Mouse (Mus musculus): ENCODE results near the gene Igf2.
A peak's percentile ranks its signal among the peaks of the same experiment; 100 is the strongest.

Igf2 gene

DNA sequence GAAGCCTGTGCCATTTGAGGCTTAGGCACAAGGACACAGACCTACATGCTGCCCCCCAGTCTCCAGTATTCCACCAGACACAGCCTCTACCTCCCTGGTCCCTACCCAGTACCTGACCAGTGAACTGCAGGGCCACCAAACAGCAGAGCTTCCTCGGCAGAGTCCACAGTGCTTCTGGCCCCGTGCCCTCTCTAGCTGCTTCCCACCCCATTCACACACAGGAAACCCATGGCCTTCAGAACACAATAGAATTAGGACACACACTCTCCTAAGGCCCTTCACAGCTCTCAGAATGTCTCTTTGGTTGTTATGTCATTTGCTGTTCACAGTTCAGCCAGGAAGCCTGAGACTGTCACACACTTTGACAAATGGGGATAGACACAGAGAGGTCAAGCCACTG lies at the start of gene Igf2:
Gene Igf2 (minus strand): TSS at position 158 of the 400 bp plus-strand sequence.
- no peak for DNase-seq (ENCODE audit: low read depth in 2 of 2, low spot score in 2 of 2)

DNA sequence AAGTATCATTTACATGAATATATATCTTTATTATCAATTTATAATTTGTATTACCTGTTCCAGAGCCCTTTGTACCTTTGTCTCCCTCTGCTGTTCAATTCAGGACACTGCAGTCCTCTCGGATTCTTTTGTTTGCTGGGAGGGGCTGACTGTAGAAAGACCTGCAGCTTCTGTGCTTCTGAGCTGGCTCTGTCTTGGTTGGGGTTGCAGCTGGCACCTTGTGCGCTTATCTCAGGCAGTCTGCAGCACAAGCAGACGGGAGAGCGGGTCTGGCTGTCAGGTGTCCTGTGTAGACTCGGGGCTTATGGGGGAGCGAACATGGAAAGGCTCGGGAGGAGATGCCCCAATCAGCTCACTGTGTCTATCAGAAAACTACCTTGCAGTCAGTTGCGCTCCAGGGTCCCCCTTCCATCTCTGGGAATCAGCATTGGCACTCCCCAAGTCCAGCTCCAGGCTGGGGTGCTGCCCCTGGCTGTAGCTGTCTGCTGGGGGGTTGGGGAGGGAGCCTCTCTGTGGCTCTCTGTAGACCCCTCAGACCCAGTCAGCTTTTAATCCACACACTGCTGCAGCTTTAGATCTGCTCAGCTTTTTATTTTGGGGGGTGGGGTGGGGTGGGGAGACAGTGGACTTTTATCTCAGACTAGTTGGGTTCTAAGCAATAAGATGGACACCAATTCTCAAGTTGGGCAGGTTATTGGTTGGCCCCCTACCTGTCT lies 48.3 kb upstream of the Igf2 start:
- peak; percentile 6 to 38 for DNase-seq (ENCODE audit: low read depth in 2 of 2, low spot score in 2 of 2)

DNA sequence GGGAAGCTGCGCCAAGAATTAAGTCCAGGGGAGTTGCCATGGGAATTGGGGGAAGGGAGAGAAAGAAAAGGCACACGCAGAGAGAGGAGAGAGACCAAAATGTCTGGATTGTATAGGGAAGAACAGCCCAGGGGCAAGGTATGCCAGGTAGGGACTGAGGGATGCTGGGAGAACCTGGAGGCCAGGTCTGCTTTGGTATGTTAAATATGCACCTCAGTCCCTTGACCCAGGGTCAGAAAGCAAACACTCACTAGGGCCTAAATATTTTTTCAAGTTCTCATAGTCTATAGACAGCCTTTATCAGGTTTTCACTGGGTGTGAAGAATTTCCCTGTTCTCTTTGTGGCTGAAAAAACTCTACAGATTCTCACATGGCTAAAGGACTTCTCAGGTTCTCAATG lies 40.3 kb upstream of the Igf2 start:
- DNase-seq (ENCODE audit: low read depth in 2 of 2, low spot score in 2 of 2): no peak

DNA sequence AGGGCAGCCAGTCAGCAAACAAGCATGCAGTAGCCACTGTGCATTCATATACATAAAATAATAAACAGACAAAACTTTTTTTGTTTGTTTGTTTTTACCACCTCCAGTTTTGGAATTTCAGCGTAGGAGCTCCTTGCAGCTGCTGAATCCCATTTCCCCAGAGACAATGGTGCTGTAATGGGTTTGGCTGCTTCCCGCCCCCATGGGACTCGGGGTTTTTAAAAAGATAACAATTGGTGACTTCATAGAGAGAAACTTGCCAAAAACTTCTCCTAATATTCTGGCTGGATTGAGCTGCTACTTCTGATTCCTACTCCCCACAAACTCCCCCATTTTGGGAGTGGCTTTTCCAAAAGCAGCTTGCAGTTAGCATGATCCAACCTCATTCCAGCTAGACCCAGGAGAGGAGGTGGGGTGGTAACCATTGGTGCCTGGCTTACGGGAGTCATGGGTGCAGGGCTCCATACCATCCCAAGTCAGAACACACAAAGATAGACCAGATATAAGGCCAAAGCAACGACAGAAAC lies 32.8 kb upstream of the Igf2 start:
- no peak for DNase-seq (ENCODE audit: low read depth in 2 of 2, low spot score in 2 of 2)

DNA sequence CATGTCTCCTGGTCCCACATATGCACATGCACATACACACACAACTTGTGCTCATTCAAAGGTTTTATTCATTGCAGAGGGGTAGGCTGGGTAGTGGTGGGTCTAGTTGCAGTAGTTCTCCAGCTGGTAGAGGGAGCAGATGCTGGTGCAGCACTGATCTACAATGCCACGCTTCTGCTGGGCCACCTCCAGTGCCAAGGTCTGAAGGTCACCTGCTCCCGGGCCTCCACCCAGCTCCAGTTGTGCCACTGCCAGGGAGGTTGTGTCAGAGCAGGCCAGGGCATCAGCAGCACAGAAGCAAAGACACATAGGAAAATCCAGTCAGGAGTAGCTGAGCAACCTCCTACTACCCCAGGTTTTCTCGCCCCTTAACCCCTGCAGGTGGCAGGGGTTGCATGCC lies 12.0 kb upstream of the Igf2 start:
- no peak for DNase-seq (ENCODE audit: low read depth in 2 of 2, low spot score in 2 of 2)

DNA sequence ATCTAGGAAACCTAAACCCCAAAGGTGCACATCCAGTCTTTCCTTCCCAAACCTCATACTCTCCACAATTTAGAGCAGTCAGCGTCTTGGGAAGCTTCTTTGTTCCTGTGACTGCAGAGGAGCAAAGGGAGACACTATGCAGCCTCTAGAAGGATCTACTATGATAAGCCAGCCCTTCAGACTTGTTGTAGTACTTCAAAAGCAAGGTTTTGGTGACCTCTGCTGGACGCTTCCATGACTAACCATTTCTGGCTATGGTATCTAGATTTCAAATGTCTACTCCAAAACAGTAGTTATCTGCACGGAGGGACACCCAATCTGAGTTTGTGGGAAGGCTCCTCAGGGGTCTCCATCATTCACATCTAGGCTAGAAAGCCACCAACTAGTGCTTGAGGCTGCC lies 9.0 kb upstream of the Igf2 start:
- no peak for DNase-seq (ENCODE audit: low read depth in 2 of 2, low spot score in 2 of 2)

GRCm38 (mm10) chr7:142675141-142675540 lies 8.5 kb upstream of the Igf2 start:
- no peak for DNase-seq (ENCODE audit: low read depth in 2 of 2, low spot score in 2 of 2)

GRCm38 (mm10) chr7:142672120-142672519 lies 5.5 kb upstream of the Igf2 start:
- DNase-seq (ENCODE audit: low read depth in 2 of 2, low spot score in 2 of 2): peak in 1 of 2 experiments; percentile 11

DNA sequence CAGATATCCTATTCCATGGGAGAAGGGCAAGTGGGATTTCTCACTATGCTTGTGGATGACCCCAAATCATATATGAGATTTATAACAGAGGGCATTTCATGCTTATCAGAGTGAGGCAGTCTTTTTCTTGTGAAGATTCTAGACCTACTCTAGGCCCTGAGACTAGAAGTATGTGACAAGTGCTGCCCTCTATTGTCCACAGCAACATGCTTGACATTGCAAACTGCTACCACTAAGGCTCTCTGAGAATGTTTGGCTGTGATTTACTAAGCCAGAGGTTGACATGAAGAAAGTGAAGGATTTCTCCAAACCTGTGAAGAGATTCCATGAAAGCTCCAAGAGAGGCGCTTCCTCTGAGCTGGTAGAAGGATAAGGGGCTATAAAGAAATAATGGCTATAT lies 4.5 kb upstream of the Igf2 start:
- no peak for DNase-seq (ENCODE audit: low read depth in 2 of 2, low spot score in 2 of 2)

- DNase-seq (ENCODE audit: low read depth in 2 of 2, low spot score in 2 of 2): no peak
Measured at GRCm38 (mm10) chr7:142669751-142670625, 3.4 kb upstream of the Igf2 start, which contains the start of gene Gm49394. Gm49394 (minus strand) TSS chr7:142669942.

- no peak for DNase-seq (ENCODE audit: low read depth in 2 of 2, low spot score in 2 of 2)
Measured at GRCm38 (mm10) chr7:142668328-142668727, 1.7 kb upstream of the Igf2 start.

GRCm38 (mm10) chr7:142667521-142667920 lies 905 bp upstream of the Igf2 start:
- no peak for DNase-seq (ENCODE audit: low read depth in 2 of 2, low spot score in 2 of 2)

DNA sequence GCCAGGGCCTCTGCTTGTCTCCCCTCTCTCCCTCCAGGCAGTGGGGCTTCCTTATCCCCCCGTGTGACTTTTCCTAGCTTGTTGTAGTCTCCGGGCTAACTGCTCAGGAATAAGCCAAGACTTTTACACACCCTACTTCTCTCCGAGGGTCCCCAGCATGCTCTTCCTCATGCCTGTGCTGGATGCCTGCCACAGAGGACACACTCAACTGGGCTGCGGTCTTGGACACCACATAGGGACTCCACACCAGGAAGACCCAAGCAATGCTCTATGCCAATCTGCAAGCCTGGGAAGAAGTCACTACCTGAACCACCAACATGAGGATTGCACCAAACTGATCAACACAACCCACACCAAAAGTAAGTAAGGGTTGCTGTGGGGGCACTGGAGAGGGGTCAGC lies 507 bp downstream of the Igf2 start:
- DNase-seq (ENCODE audit: low read depth in 2 of 2, low spot score in 2 of 2): no peak

DNA sequence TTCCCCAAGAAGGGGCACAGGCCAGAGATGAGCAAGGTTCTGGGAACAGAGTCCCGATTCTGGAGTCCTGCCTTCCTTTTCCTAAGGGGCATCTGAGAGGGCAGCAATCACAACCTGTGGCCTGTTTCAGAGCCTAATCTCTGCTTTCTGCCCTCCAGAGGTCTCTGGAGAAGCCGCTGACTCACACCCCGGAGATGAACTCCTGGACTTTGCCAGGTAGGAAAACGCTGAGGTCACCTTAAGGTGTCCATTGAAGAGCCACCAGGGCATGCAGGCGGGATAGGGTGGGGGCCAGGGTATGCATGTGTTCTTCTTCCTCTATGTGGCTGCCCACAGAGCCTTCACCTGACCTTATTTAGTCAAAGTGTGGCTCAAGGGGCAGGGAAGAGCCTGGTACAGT lies 1.3 kb downstream of the Igf2 start:
- DNase-seq (ENCODE audit: low read depth in 2 of 2, low spot score in 2 of 2): no peak

DNA sequence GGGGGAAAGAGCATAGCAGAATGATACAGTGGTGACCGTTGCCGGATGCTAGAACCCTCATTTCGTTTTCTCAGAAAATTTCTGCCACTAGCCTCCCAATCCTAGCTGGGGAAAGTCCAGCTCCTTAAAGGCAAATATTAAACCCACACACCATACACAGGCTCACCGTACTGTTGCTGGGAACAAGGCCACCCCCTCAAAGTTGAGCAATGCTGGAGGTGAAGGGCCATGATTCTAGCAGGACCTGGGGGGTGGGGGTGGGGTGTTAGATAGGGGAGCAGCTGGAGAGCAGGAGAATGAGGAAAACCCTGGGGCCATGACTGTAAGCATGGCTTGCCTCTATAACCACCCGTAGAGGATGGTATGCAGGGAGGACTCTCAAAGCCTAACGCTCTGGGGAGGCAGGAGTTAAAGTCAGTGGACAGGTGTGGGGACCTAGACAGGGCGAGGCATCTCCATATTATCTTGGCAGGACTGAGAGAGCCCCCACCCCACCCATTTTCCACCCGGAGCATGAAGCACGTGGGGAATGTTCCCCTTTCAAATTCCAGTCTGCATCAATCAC lies 2.1 kb downstream of the Igf2 start:
- DNase-seq (ENCODE audit: low read depth in 2 of 2, low spot score in 2 of 2): no peak

DNA sequence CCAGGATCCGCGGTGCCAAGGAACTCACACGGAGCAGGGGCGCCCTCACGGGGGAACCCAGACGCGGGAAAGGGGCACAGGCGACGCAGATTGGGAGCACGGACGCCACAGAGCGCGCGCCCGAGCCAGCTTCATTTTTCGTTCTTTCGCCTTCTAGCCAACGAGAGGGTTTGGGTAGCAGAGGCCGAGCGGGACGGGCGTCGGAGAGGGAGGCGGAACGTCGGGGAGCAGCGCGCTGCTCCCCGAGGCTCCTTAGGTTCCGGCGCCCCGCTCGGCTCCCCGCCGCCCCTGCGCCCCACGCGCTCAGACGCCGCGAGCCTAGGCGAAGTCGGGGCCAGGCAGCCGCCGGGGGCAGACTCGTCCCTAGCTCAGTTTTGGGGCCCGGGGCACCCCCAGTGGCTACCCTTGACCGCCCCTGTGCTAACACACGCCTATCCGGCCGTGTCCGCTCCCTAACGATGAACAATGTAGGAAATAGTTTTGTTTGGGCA lies 2.6 kb downstream of the Igf2 start:
- DNase-seq (ENCODE audit: low read depth in 2 of 2, low spot score in 2 of 2): no peak

GRCm38 (mm10) chr7:142663151-142663550 lies 3.5 kb downstream of the Igf2 start:
- no peak for DNase-seq (ENCODE audit: low read depth in 2 of 2, low spot score in 2 of 2)

GRCm38 (mm10) chr7:142661811-142662210 lies 4.8 kb downstream of the Igf2 start:
- no peak for DNase-seq (ENCODE audit: low read depth in 2 of 2, low spot score in 2 of 2)

- DNase-seq (ENCODE audit: low read depth in 2 of 2, low spot score in 2 of 2): no peak
Measured at GRCm38 (mm10) chr7:142661046-142661445, 5.6 kb downstream of the Igf2 start.

- no peak for DNase-seq (ENCODE audit: low read depth in 2 of 2, low spot score in 2 of 2)
Measured at GRCm38 (mm10) chr7:142660651-142660945, 6.0 kb downstream of the Igf2 start.

DNA sequence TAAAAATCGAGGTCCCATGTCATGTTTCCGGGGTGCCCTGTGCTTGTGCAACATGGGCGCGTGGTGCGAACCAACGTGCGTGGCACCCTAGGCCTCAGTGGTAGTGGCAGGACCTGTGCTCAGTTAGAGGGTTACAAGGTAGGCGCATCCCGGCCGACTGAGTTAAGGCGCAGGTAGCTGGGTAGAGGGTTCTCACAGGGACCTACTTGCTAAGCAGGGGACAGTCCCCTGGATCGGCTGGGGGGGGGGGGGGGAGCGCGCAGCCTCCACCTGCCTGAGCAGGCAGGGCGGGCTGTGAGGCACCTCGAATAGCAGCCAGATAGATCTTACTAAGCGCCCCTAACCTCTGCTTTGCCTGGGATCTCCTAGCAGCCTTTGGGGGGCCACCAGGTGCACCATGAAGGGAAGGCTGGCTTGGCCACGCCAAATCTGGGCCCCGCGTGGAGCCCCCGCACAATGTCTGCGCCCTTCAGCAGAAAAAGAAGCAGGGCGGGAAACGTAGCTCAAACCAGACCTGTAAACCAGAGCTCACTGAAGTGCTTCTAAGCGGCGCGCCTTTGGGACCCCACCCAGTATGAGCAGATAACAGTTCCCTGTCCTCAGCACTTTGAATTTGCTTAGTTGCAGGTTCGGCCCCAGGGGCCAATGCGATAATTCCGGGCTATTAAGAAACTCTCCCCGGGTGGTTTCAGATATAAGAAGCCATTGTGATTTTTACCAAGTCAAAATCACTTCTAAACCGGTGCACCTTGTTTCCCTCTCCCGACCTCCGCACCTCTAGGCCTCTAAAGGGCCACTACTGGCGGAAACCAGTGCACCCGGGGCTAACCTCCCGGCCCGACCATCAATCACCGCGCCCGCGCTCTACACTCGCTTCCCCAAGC lies 6.6 kb downstream of the Igf2 start:
- DNase-seq (ENCODE audit: low read depth in 2 of 2, low spot score in 2 of 2): no peak
